Mouse (Mus musculus): ENCODE data around the gene Lama4. TPM values are rescaled to one million over a fixed set of nuclear protein-coding genes. Genes with fewer than 3 reads are reported as not detected.

Lama4 gene
- polyA plus RNA-seq, 1 experiment: 0.12 TPM

DNA sequence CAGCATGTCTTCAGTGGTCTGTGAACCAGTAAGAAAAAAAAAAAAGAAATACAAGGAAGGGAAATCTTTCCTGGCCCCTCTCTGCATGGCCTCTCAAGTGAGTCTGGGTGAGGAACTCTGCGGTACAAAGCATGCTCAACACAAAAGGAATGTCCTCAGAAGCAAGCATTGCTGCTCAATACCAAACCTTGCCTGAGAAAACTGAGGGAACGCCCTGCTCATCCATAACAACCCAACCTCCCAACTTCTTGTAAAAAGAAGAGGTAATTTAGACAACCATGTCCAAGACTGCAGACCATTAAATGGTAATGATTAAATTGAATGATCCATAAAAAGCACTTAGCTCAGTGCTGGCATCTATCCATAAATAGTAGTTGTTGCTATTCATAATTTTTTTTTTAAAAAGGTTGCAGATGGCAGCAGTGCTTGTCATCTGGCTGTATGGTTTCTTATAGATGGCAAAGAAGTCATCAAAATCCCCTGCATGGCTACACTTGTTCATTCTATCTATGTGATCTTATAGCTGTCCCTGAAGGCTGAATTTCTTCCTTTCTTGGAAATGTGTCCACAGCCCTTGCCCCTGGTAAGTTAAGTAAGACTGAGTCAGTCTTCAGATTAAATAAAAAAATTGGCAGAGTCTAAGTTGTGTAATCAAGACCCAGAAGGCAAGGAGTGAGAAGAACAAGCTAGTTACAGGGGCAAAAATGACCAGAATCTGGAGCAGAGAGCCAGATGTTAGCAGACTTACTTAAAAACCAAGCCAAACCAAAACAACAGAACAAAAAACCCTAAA, 28.5 kb downstream of the Lama4 start:
- no peaks in the 10 kb centered on the region for H3K4me1 ChIP-seq (ENCODE audit: control insufficient read depth, insufficient read depth, low read length)
- TF ChIP-seq CTCF (IDR thresholded peaks at IDR 0.05; ENCODE audit: low read depth, low read length): no peak
- TF ChIP-seq POLR2A (IDR thresholded peaks at IDR 0.05; ENCODE audit: borderline replicate concordance, low read depth, low read length): no peak
- H3K4me3 ChIP-seq (ENCODE audit: insufficient read depth, low read length): no peak overlapping the region
- no peak overlapping the region for H3K27ac ChIP-seq (ENCODE audit: insufficient read depth, low read depth, low read length)

DNA sequence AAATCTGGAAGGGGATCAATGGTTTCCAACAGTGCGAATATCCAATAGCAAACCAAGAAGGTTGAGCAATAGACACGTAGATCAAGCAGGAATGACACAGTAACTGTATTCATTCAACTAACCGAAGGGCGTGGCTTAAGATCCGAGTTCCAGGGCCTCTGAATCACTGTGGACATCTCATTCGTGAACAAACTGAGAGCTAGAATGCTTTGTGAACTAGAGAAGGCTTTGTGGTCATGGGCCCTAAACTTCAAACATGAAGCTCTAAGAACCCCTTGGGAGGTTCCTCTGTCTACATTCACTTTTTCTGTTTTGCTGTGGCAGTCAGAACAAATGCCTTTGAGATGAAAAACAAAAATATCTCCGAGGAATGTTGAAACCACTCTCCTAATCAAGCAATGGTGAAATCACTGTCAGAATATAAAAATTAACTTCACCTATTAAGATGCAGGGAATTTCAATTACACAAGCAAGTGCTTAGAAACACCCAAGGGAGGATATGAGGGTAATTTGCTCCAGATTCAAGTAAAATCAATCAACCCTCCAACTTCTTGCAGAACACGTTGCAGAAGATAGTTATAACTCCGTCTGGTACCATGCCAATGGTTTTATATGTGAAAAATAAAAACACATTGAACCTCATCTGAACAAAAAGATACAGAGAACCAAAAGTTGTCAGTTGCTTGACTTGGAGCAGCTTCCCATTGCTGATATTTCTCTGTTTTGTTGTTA, 29.6 kb downstream of the Lama4 start:
- no peak overlapping the region for H3K27ac ChIP-seq (ENCODE audit: insufficient read depth, low read depth, low read length)
- H3K4me1 ChIP-seq (ENCODE audit: control insufficient read depth, insufficient read depth, low read length): no peaks in the 10 kb centered on the region
- no peak for TF ChIP-seq CTCF (IDR thresholded peaks at IDR 0.05; ENCODE audit: low read depth, low read length)
- TF ChIP-seq POLR2A (IDR thresholded peaks at IDR 0.05; ENCODE audit: borderline replicate concordance, low read depth, low read length): no peak
- no peak overlapping the region for H3K4me3 ChIP-seq (ENCODE audit: insufficient read depth, low read length)

DNA sequence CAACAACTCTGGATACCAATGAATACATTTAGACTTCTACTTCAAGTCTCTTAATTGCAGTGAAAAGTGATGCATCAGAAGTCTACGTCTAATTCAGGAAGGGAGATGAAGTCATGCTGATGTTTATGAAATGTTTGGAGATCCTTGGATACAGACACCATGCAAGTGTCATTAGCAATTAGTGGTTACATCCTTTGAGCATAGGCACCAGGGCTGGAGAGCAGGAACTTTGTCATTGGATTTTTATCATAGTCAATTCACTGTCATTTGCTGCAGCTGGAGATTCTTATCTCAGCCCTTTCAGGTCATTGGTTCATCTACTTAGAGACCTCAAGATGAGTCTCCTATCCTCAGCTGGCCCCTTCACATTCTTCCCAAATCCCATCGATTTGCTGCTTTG, 30.6 kb downstream of the Lama4 start:
- TF ChIP-seq POLR2A (IDR thresholded peaks at IDR 0.05; ENCODE audit: borderline replicate concordance, low read depth, low read length): no peak
- no peak for TF ChIP-seq CTCF (IDR thresholded peaks at IDR 0.05; ENCODE audit: low read depth, low read length)
- H3K4me1 ChIP-seq (ENCODE audit: control insufficient read depth, insufficient read depth, low read length): no peaks in the 10 kb centered on the region
- H3K27ac ChIP-seq (ENCODE audit: insufficient read depth, low read depth, low read length): no peak overlapping the region
- H3K4me3 ChIP-seq (ENCODE audit: insufficient read depth, low read length): no peak overlapping the region

DNA sequence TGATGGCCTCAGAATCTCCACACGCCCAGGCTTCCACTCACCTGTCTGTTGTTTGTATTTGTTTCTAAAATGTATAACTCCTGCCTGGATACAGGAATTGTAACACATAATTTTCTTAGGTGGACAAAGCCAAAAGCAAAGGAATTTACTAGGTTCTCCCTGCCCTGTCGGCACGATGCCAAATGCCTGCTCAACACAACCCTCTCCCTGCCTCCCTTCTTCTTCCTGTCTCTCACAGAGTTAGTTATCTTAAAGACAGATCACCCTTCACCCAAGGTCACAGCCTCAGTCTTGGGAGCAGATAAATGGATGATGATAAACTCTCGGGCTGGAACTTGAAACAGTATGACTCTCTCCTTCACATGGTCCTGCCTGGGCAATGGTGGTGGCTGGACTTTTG, 35.6 kb downstream of the Lama4 start:
- Histone ChIP-seq H3K4me1 (ENCODE audit: control insufficient read depth, insufficient read depth, low read length) (no peaks in the 10 kb centered on the region), H3K4me3 (ENCODE audit: insufficient read depth, low read length) (no peak overlapping the region), H3K27ac (ENCODE audit: insufficient read depth, low read depth, low read length) (no peak overlapping the region)
- TF ChIP-seq CTCF (IDR thresholded peaks at IDR 0.05; ENCODE audit: low read depth, low read length) (no peak), POLR2A (IDR thresholded peaks at IDR 0.05; ENCODE audit: borderline replicate concordance, low read depth, low read length) (no peak)

DNA sequence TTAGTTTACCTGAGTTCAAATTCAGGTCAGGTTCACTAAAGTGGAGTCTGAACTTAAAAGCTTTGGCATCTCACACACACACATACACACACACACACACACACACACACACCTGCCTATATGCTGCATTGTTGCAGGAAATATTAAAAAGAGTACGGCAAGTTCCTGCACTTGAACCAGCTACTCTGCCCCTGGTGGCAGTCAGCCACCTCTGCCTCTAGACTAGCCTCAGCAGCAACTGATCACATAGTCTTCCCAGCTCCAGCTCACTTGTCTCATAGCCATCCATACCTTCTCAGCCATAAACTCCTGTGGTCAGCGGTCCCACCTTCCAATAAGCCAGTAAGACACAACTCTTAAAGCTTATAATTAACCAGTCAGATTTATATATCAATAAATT, 37.2 kb downstream of the Lama4 start:
- TF ChIP-seq POLR2A (IDR thresholded peaks at IDR 0.05; ENCODE audit: borderline replicate concordance, low read depth, low read length) (no peak), CTCF (IDR thresholded peaks at IDR 0.05; ENCODE audit: low read depth, low read length) (no peak)
- Histone ChIP-seq H3K4me1 (ENCODE audit: control insufficient read depth, insufficient read depth, low read length) (no peaks in the 10 kb centered on the region), H3K27ac (ENCODE audit: insufficient read depth, low read depth, low read length) (no peak overlapping the region), H3K4me3 (ENCODE audit: insufficient read depth, low read length) (no peak overlapping the region)

DNA sequence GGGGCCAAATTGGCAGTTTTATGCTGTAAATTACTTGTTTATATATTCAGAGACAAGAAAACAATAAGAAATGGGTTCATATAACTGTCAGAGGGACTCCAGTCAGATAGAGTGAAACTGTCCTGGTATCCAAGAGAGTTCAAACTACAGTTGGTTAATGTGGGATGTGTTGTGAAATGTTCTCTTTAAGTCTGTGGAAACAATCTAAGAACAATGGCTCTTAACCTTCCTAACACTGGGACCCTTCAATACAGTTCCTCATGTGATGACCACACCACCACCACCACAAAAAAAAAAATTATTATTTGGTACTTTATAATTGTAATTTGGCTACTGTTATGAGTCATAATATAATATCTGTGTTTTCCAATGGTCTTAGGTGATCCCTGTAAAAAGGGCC, 38.2 kb downstream of the Lama4 start:
- no peak for TF ChIP-seq CTCF (IDR thresholded peaks at IDR 0.05; ENCODE audit: low read depth, low read length)
- TF ChIP-seq POLR2A (IDR thresholded peaks at IDR 0.05; ENCODE audit: borderline replicate concordance, low read depth, low read length): no peak
- H3K4me1 ChIP-seq (ENCODE audit: control insufficient read depth, insufficient read depth, low read length): no peaks in the 10 kb centered on the region
- H3K4me3 ChIP-seq (ENCODE audit: insufficient read depth, low read length): no peak overlapping the region
- H3K27ac ChIP-seq (ENCODE audit: insufficient read depth, low read depth, low read length): no peak overlapping the region

DNA sequence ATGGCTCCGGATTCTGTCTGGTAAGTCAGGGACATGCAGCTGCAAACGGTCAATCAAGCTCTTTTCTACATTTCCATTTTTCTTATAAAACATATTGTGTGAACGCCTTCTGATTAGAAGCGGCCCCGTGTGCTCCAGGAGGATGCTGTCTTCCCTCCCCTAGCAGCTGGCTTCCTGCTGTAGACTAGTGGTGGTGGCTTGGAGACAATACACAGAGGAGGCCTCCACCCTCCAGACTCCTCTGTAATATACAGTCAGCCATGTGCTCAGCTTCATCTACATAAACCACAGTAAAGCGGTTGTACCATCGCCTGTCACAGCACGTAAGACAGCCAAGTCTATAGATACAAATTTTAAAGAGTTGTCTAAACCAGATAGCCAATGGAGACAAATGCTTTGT, 40.2 kb downstream of the Lama4 start:
- Histone ChIP-seq H3K27ac (ENCODE audit: insufficient read depth, low read depth, low read length) (no peak overlapping the region), H3K4me1 (ENCODE audit: control insufficient read depth, insufficient read depth, low read length) (no peaks in the 10 kb centered on the region), H3K4me3 (ENCODE audit: insufficient read depth, low read length) (no peak overlapping the region)
- TF ChIP-seq CTCF (IDR thresholded peaks at IDR 0.05; ENCODE audit: low read depth, low read length): no peak
- TF ChIP-seq POLR2A (IDR thresholded peaks at IDR 0.05; ENCODE audit: borderline replicate concordance, low read depth, low read length): no peak

DNA sequence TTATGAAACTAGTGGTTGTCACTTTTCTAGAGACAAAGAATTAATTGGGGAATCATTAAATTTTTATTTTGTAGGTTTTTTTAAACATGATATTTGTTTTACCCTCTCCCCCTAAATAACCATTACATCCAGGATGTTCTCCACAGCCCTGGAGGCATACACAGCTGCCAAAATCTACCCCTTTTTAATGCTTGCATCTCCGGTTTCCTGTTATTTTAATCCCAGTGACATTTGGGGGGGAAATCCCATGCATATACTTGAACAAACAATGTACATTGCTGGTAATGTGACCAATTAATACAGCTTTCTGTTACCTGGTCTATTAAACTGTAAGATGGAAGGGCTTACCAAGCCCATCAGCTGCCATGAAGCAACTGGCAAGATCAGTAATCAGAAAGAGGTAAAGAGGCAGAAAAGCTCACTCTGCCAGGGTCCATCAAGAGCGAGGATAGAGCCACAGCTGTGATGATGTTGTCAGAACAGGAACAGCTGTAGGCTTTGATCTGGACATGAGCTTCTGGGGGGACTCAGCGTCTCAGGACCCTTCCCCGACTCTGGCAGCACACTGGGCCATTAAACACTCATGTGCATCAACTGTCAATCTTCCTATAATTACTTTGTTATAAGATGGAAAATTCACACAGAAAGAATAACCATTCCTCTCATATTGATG, 41.3 kb downstream of the Lama4 start:
- Histone ChIP-seq H3K27ac (ENCODE audit: insufficient read depth, low read depth, low read length) (no peak overlapping the region), H3K4me3 (ENCODE audit: insufficient read depth, low read length) (no peak overlapping the region), H3K4me1 (ENCODE audit: control insufficient read depth, insufficient read depth, low read length) (no peaks in the 10 kb centered on the region)
- TF ChIP-seq CTCF (IDR thresholded peaks at IDR 0.05; ENCODE audit: low read depth, low read length) (no peak), POLR2A (IDR thresholded peaks at IDR 0.05; ENCODE audit: borderline replicate concordance, low read depth, low read length) (no peak)

DNA sequence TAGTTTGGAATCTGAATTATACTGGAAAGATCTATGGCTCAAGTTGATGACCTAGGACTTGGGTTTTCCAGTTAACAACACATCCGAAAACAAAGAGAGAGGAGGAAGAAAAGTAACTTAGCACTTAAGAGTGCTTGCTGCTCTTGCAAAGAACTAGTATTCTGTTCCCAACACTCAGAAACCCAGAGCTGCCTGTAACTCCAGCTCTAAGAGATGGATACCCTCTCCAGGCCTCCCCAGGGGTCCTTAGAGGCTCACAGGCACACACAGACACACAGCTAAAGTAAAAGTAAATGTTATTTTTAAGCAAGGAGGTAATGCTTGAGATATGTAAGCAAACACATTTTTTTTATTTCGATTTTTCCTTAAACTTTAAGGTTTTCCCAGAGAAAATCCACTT, 49.5 kb downstream of the Lama4 start:
- no peak overlapping the region for H3K4me3 ChIP-seq (ENCODE audit: insufficient read depth, low read length)
- H3K27ac ChIP-seq (ENCODE audit: insufficient read depth, low read depth, low read length): no peak overlapping the region
- H3K4me1 ChIP-seq (ENCODE audit: control insufficient read depth, insufficient read depth, low read length): no peaks in the 10 kb centered on the region
- TF ChIP-seq CTCF (IDR thresholded peaks at IDR 0.05; ENCODE audit: low read depth, low read length) (no peak), POLR2A (IDR thresholded peaks at IDR 0.05; ENCODE audit: borderline replicate concordance, low read depth, low read length) (no peak)

DNA sequence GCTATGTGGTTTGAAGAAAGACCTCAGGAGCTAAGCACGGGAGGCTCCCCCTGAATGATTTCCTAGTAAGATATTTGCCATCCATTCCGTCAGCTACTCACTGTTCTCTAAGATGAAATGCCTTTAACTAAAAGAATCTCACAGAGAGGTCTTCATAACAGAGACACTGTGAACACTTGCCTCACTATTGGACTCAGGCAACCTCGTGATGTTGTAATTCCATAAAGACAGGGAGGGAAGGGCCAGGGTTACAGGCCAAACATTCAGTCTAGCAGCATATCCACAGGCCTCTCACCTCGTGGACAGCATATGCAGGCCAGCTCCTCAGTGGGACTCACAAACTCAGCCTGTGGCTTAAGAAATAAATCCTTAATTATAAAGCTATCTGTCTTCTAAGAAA, 52.7 kb downstream of the Lama4 start:
- TF ChIP-seq CTCF (IDR thresholded peaks at IDR 0.05; ENCODE audit: low read depth, low read length): no peak
- TF ChIP-seq POLR2A (IDR thresholded peaks at IDR 0.05; ENCODE audit: borderline replicate concordance, low read depth, low read length): no peak
- Histone ChIP-seq H3K27ac (ENCODE audit: insufficient read depth, low read depth, low read length) (no peak overlapping the region), H3K4me3 (ENCODE audit: insufficient read depth, low read length) (no peak overlapping the region), H3K4me1 (ENCODE audit: control insufficient read depth, insufficient read depth, low read length) (no peaks in the 10 kb centered on the region)
